ENCODE assay signal across 7 mouse cellular contexts in the genomic region with DNA sequence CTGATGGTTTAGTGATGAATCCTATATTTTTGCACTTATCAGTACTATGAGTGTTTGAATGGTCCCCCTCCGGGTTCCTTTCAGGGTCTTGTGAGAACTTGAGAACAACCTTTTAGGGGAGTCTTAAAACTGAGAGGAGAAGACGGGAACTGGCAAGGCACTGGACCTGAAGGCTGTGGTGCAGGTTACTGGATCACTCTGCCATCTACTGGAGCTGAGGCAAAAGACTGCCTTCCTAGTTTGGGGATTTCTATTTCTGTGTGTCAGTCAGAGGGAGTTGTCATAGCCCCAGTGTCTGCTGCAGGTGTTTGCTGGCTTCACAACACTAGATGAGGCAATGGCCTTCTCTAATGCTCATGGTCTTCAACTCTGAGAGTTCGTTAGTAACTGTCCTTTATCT.
DNase-seq lines count a peak whose midpoint lies in the region; ATAC-seq lines count a peak whose summit lies in the region.

No protein-coding gene starts in this region.

- no peak for DNase-seq in midbrain, embryonic 10.5 days (ENCODE audit: low spot score)
- DNase-seq in cerebellum, postnatal 14 days = peak; percentile 71 to 72
- peak; percentile 10 for DNase-seq in heart, postnatal 4 days
- peak; percentile 56 to 58 for DNase-seq in left cerebral cortex, postnatal 14 days (ENCODE audit: low spot score in 2 of 2)
- DNase-seq in urinary bladder, postnatal 36 days (ENCODE audit: low spot score in 2 of 2) = no peak

- no peak overlapping the region for H3K4me3 ChIP-seq in midbrain, embryonic 13.5 days (replicated peaks)
- no peak overlapping the region for H3K4me3 ChIP-seq in midbrain, embryonic 10.5 days

- H3K36me3 ChIP-seq in midbrain, embryonic 13.5 days = no peaks in the 10 kb centered on the region
- H3K36me3 ChIP-seq in midbrain, embryonic 10.5 days = no peaks in the 10 kb centered on the region

- no peaks in the 10 kb centered on the region for H3K4me1 ChIP-seq in midbrain, embryonic 13.5 days (replicated peaks)
- H3K4me1 ChIP-seq in midbrain, embryonic 10.5 days = no peaks in the 10 kb centered on the region

- no peaks in the 10 kb centered on the region for H3K27me3 ChIP-seq in midbrain, embryonic 13.5 days
- H3K27me3 ChIP-seq in midbrain, embryonic 10.5 days (ENCODE audit: low read depth, poor library complexity, severe bottlenecking) = no peaks in the 10 kb centered on the region

- no peak overlapping the region for H3K4me2 ChIP-seq in midbrain, embryonic 13.5 days (replicated peaks)

- intact Hi-C loops in left cerebral cortex, postnatal 14 days (cut with DNase I) = loop anchor here (5.0 kb wide), 1 partner anchor 315 kb away; no protein-coding TSS in a partner anchor

- no peak overlapping the region for H3K27ac ChIP-seq in midbrain, embryonic 13.5 days
- H3K27ac ChIP-seq in midbrain, embryonic 10.5 days (replicated peaks) = no peak overlapping the region

- WGBS in midbrain, embryonic 13.5 days = 51% methylated on average over 3 of the region's 3 CpGs
- WGBS in midbrain, embryonic 10.5 days = 52% methylated on average over 3 of the region's 3 CpGs

- ATAC-seq in midbrain, embryonic 13.5 days = 0 out of 2 replicates have a peak, but pooled peaks have one; percentile 48
- ATAC-seq in inflammation-experienced regulatory T-cells, adult 6 months = no peak

- H3K9ac ChIP-seq in midbrain, embryonic 13.5 days (replicated peaks) = no peak overlapping the region

- H3K9me3 ChIP-seq in midbrain, embryonic 13.5 days = no peaks in the 10 kb centered on the region
- H3K9me3 ChIP-seq in midbrain, embryonic 10.5 days (replicated peaks) = no peaks in the 10 kb centered on the region

Comparison
In these comparisons a context has a peak if more than half of its experiments do, and no peak if none do; other contexts are left out.
1. DNase-seq: peak in cerebellum, postnatal 14 days (2 of 2), heart, postnatal 4 days (single experiment) and left cerebral cortex, postnatal 14 days (2 of 2); none in midbrain, embryonic 10.5 days (single experiment) and urinary bladder, postnatal 36 days (0 of 2).